Mouse (Mus musculus) urinary bladder, postnatal 4 days (tissue): Measurements from ENCODE around the gene Timm10b.

Source experiments
- DNase-seq, 2 experiments: peaks; one replicate each; pipeline ENCODE4 v3.0.0; 2021 to 2022; ENCODE audit warnings: low spot score in 2 of 2

The Timm10b gene

DNA sequence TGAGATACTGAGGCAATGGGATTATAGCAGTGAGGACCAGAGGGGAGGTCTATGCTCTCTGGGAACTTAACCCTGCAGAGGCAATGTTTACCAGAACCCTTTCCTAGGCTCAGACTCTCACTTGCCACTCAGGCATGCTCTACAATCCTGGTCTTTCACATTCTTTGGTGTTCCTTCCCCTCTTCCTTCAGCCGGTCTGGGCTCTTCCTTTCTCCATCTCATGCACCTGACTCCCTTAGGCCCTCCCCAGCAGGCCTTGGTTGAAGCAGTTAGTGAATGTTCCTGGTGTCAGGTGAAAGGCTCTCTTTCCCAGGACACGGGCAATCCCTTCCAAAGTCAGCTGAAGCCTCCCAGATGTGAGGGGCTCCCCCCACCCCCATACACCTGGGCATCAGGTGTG lies at the start of gene Timm10b:
Gene Timm10b (plus strand): TSS at position 301 of the 400 bp plus-strand sequence.
- DNase-seq, result no peak

DNA sequence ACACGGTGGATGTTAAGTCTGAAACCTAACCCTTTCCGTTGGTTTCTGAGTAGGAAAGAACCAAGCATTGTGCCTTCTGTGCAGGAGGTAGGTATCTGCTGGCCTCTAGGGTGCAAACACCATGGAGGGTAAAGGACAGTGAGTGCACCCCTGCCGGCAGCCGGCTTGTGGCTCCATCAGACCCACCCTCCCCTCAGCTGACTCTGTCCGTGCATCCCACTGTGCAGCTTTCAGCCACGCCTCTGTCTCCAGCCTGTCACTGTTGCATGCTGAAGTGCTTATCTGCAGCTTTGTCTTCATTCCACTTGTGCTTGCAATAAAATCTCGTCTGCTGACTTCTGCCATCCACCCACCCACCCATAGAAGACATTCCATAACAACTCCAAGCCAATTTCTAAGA lies 49.8 kb upstream of the Timm10b start:
- DNase-seq, result no peak

DNA sequence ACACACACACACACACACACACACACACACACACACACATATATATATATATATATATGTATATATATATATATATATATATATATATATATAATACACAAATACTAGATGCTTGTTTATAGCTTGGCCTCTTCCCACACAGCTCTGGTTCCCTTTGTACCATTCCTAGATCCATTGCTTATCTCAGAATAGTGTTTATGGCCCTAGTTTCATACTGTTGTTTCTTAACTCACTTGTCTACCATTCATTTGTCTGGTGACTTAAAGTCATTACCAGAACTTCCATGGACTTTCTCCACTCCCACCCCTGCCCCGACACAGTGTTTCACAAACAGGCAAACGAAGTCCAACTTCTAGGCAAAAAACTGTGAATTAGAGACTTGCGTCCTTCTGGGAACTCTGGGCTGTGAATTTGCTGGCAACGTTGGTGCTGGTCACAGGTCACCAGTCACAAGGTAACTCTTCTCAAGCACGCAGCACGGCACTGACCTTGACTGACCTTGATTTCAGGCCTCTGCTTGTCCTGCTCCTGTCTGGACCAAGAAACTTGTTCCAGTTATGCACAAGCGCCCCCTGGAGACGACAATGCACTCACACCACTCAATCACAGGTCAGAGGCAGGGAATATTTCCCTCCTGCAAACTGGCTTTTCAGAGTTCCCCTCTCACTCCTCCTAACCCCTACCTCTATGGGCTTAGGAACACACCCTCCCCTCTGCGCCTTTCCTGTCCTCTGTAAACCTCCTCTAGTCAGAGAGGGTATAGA lies 36.8 kb upstream of the Timm10b start:
- peak in 1 of 2 experiments; percentile 75 for DNase-seq

DNA sequence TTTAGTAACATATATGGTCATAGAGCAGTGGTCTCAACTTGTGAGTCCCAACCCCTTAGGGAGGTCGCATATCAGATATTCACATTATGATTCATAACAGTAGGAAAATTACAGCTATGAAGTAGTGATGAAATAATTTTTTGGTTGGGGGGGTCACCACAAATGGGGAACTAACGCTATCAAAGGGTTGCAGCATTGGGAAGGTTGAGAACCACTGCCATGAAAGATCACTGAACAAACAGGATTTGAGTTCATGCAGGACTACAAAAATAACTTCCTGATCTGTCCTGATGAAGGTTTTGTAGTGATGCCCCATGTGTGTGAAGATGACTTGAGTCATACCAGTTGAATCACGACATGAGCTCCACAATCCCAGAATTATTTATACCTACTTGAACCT lies 31.4 kb upstream of the Timm10b start:
- no peak for DNase-seq

- DNase-seq, result no peak
These were observed 28.1 kb upstream of the Timm10b start for GRCm38 (mm10) chr7:105611767-105612166.

GRCm38 (mm10) chr7:105614400-105614799 lies 25.5 kb upstream of the Timm10b start:
- no peak for DNase-seq

DNA sequence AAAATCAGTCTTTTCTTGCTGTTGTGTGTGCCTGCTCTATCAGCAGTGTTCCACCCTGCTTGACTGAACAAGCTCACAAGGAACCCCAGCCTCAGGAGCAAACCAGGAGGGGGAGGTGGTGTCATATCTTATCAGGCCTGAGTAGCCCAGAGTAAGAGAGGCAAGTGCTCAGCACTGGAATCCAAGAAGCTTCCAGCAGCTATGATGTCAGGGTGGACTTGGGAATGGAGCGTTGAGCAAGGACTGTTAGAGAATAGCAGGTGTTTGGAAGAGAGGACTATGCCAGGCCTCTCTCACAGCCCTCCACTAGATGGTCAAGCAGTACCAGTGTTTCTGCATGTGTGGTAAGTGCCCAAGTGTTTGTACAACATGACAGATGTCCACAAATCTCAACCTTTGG lies 24.1 kb upstream of the Timm10b start:
- no peak for DNase-seq

GRCm38 (mm10) chr7:105616561-105616960 lies 23.3 kb upstream of the Timm10b start:
- DNase-seq, result no peak

DNA sequence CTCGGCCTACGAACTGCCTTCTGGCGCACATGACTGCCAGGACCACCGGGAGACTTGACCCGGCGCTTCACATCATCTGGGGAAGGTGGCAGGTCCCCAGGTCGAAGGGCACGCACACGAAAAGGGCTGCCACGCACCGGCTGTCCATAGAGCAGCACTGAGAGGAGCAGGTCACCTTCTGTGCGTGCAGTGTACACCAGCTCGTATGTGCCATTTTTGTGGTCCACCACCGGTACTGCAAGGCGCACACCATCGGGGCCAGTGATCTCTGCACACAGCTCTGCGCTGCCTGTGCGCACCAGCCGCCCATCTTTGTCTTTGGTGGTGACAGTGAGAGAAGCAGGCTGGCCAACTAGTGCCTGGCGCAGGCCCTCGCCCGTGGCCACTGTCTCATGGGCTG lies 22.0 kb upstream of the Timm10b start:
- DNase-seq, result no peak

DNA sequence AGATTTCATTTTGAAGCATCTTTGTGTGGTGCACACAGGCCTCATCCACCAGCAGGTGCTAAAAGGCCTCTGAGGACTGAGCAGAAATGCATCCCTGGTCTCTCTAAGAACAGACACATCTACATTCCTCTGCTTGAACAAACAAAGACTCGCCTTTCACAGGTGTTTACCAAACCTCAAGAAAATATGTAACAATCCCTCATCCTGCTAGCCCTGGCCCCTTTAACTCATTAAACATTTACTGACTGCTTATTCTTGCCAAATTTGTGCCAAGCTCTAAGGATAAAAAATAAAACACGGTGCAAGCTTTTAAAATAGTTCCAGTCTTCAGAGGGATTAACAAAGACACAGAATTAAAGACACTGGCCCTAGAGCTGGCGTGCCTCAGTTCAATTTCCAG lies 20.2 kb upstream of the Timm10b start:
- DNase-seq, result no peak

GRCm38 (mm10) chr7:105621053-105621452 lies 18.8 kb upstream of the Timm10b start:
- DNase-seq, result no peak

- no peak for DNase-seq
These were observed 18.1 kb upstream of the Timm10b start for GRCm38 (mm10) chr7:105621646-105622292.

- no peak for DNase-seq
These were observed 14.5 kb upstream of the Timm10b start for GRCm38 (mm10) chr7:105625397-105625796.

GRCm38 (mm10) chr7:105628633-105629032 lies 11.2 kb upstream of the Timm10b start:
- no peak for DNase-seq

DNA sequence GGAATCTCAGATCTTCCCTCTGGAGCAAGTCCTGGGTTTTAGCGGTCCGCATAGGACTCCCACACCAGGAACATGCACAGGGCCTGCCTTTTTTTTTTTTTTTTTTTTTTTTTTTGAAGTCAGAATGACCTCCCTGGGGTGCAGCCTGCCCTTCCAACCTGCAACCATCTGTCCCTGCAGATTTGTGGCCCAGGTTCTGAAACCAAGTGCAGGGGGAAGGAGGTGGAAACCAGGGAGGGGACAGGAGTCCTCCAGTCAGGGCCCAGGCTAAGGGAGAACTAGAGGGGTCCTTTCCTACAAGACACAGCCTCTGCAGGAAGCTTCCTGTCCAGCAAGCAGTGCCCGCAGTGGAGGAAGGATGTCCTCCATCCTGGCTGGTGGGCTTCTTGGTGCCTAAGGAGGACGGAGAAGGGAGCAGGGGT lies 7.3 kb upstream of the Timm10b start:
- no peak for DNase-seq

GRCm38 (mm10) chr7:105633127-105633800 lies 6.6 kb upstream of the Timm10b start, which contains the start of gene Trim3:
Gene Trim3, minus strand, starts transcription at chr7:105633571.
- DNase-seq, result peak; percentile 89 to 94

DNA sequence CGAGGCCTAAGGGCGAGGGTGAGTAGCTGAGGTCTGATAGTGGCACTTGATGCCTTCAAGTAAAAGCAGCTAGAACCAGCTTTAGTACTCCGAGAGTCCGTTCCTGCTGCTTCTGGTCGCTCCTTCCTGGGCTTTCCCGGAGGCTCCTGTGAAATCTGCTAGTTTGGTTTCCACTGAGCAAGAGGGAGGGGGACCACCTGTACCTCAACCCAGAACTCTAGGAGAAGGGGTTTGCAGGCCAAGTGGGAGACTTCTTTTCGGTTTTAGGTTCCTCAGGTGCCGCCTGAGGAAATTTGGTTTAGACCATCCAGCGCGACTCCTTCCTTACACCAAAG lies 6.1 kb upstream of the Timm10b start:
- no peak for DNase-seq

GRCm38 (mm10) chr7:105634272-105634920 lies 5.5 kb upstream of the Timm10b start:
- no peak for DNase-seq

DNA sequence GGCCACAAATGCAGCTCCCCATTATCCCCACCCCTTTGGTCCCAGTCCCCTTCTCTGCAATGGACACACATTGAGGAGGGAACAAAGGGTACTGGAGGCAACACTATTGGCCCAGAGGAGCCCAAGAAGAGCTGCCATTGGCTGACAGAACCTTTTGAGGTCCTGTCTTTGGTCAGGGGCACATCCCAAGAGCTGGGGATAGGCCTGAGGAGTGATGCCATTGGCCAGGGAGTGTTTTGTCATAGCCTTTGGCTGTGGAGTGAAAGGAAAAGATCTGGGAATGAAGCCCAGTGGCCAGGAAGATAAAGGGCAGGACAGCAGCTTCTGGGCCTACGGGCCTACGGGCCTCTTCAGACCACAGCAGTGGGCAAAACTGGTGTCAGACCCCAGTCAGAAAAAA lies 4.1 kb upstream of the Timm10b start:
- no peak for DNase-seq

- no peak for DNase-seq
These were observed 1.1 kb upstream of the Timm10b start for GRCm38 (mm10) chr7:105638776-105639175.

DNA sequence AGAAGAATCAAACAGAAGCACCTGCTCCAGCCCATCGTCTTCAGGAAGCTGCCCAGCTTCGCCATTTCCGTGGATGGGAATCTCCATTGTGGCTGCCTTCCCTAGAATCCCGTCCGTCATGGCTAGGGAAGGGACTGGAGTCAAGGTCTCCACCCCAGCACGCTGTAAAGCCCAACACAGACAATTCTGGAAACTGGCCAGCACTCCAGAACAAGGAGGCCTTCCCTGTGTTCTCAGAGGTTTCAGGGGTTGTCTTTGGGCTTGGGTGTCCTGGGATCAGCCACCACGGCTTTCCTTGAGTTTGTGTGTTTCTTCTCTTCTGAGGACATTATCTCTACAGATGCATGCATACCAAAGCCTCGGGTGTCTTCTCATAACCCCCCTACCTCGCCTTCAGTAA lies 552 bp upstream of the Timm10b start:
- DNase-seq, result no peak

- DNase-seq, result peak; percentile 95 to 97
These were observed 507 bp downstream of the Timm10b start, which contains the start of the genes Arfip2 and Gm45799 for GRCm38 (mm10) chr7:105640233-105640893. Gene Arfip2, minus strand, starts transcription at chr7:105640416. Gene Gm45799, plus strand, starts transcription at chr7:105640552.
